Mouse (Mus musculus) adrenal gland, postnatal 25 days (tissue): ENCODE data around the gene Atp2b2. TPM values are rescaled to one million over a fixed set of nuclear protein-coding genes. Genes with fewer than 3 reads are reported as not detected.

Experiments used
- DNase-seq: peaks from one replicate; pipeline ENCODE4 v3.0.0; 2021; ENCODE audit warnings: mixed read lengths
- total RNA-seq: library from RNA; stranded (reverse); gene quantifications from 2 replicates; pipeline ENCODE4 v1.2.3, GENCODE M21; 2021

Atp2b2 gene
- total RNA-seq, 1 experiment from 2014 or later = 8.1 TPM

GRCm38 (mm10) chr6:113792368-113792767 lies 250.0 kb downstream of the Atp2b2 start:
- no peak for DNase-seq

DNA sequence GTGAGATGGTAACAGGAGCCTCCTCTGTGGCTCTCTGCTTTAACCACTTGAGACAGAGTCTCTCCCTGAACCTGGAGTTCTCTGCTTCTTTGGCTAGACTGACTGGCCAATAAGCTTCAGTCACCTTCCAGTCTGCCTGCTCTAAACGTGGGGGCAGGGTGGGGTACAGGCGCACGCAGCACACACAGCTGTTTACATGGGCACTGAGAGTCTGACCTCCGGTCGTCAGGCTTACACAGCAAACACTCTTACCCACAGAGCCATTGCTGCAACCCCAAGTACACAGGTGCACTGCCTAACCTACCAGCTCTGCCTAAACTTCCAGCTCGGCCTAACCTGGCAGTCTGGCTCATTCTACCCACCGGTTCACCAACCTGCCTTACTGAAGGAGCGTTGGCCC lies 251.4 kb downstream of the Atp2b2 start:
- no peak for DNase-seq

DNA sequence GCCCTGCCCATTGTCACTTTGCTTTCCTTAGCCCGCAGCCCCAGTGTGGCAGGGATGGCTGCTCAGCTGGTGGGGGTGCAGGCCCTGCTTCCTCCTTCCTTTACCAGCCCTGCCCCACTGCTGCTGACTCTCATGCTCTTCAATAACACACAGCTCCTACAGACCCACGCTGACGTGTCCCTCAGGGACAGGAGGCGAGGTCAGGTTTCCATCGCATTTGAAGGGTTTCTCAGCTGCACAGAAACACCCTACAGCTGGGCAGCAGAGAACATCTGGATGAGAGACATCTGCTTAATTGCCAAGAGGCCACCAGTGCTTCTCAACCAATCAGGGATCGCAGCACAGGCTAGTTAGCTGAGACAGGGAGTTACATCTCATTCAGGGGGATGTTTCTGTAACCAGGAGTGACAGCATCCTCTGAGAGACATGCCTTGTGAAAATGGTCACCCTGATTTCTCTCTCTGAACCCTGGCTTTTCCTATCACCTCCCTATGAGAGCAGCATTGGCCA lies 254.9 kb downstream of the Atp2b2 start:
- no peak for DNase-seq

GRCm38 (mm10) chr6:113785658-113786057 lies 256.8 kb downstream of the Atp2b2 start:
- DNase-seq = no peak

DNA sequence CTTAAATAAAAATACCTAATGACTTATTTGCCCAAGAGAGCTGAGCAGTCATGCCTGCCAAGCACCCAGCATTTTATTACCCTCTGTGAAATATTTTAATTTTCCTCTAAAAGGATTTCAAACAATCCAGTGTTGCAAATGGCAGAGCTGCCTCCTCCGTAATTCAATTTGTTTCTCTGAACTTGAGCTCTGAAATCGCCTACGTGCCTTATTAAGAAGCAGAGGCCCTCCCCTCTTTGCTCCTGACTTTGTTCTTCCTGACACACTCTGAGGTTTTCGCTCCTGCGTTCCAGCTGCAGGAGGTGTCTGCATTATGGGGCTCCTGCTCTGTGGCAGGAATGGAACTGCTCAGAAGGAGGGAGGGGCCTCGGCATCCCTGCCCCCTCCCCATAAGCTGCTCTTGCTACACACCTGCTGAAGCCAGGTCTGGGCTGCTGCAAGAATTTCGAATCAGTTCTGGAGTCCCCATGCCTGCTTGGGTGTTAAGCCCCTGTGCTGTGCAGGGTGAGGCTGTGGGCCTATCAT lies 264.1 kb downstream of the Atp2b2 start:
- no peak for DNase-seq

DNA sequence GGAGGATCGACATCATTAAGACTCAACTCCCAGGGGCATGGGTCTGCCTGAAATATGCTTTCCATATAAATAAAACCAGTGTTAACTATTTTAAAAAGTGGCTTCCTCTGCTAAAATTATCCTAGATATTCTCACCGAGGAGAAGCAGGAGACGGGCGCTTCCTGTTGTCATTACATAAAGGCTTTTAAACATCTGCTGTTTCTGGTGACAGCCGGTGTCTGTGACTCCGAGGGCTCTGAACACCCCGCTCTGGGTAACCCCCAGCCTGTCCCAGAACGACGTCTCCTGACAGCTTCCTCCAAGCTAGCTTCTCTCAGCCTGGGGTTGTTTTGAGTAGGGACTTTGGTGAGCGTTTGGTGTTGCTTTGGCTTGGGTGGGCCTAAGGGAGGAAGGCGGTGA lies 273.6 kb downstream of the Atp2b2 start:
- no peak for DNase-seq

DNA sequence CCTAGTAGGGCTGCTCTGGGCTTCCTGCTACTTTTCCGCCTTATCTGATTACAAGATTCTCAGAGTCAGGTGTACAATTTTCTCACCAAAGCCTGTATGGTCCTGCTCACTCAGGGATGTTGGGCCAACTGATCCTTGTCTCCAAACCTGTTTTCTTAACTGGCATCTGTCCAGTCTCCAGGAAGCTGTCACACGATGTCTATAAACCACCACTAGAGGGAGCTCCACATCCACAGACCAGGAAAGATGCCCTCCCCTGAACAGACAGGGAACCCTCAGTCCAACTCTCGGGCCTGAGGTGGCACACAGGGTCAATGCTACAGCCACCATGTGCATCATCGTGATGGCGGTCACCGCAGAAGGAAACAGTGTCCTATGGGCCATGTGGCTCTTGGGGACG lies 280.8 kb downstream of the Atp2b2 start:
- DNase-seq = peak; percentile 28

GRCm38 (mm10) chr6:113749119-113749685 lies 293.2 kb downstream of the Atp2b2 start:
- no peak for DNase-seq

DNA sequence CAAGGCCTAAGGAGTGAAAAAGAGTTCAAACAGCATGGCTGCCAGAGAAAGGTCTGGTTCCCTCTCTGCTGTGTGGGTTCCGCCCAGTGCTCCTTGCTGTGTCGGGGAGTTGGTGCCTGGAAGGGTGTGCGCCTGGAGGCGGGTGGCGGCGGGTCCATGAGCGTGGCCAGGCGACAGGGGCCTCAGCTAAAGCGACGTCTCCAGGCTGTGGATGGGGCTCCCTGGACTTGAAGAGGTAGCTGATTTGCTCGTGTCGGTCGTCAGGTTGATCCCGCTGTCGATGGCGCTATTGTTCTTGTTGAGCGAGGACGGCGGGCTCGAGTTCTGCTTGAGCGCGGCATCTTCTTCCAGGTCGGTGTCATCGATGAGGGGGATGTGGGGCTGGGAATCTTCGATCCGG lies 294.1 kb downstream of the Atp2b2 start:
- DNase-seq = no peak

DNA sequence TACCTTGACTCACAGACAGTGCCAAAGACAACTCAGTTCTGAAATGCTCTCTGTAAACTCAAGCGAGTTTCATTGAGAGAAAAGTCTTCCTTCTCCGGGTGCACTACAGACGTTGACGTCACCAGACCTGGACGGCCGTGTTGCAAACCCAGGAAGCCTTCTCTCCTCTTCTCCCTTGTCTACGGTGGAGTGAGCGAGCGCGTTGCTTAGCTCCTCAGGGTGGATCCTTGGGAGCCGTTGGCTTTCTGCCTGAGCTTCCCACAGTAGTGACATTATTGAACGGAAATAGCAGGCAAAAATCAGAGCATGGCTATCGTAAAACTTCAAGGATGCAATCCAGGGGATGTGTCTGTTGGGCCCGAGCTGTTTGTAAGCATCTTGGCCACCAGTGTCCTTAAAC lies 295.1 kb downstream of the Atp2b2 start:
- no peak for DNase-seq

- DNase-seq = no peak
Measured at GRCm38 (mm10) chr6:113745117-113745516, 297.3 kb downstream of the Atp2b2 start.

DNA sequence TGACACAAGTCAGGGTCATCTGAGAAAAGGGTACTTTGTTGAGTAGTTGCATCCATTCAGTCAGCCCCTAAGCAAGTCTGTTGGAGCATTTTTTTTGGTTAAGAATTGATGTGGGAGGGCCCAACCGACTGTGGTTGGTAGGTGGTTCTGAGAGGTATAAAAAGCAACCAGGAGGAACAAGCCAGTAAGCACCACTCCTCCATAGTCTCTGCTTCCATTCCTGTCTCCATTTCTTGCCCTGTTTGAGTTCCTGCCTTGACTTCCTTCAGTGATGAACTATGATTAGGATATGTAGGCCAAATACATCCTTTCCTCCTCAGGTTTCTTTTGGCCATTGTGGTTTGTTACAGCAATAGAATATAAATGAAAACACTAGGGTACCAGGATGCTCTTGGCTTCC lies 299.3 kb downstream of the Atp2b2 start:
- no peak for DNase-seq

DNA sequence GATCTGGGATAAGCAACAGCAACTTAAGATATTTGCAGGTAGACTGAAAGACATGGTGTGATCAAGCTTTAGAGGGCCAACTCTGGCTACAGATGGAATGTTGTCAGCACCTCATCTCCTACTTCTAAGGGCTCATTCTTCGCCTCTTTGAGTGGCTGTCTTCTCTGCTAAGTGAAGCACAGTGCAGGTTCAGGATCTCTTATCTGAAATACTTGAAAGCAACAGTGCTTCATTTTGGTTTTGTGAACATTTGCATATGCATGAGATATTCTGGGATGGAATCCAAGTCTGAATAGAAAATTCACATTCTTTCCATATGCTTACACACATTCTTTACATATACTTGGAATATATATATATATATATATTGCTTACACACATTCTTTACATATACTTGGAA lies 300.1 kb downstream of the Atp2b2 start:
- no peak for DNase-seq

DNA sequence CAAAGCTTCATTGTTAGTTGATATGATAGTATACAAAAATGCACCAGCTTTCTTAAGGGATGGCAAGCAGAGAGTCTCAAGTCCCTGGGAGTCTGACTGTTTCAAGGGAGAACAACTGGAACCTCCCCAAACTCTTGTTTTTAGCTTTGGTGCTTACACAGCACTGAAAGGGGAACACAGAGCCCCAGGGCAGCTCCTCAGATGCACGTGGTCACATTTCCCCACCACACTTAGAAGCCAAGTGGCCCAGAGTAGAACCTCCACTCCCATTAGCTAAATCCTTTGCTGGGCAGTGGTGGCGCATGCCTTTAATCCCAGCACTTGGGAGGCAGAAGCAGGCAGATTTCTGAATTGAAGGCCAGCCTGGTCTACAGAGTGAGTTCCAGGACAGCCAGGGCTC lies 301.0 kb downstream of the Atp2b2 start:
- no peak for DNase-seq

DNA sequence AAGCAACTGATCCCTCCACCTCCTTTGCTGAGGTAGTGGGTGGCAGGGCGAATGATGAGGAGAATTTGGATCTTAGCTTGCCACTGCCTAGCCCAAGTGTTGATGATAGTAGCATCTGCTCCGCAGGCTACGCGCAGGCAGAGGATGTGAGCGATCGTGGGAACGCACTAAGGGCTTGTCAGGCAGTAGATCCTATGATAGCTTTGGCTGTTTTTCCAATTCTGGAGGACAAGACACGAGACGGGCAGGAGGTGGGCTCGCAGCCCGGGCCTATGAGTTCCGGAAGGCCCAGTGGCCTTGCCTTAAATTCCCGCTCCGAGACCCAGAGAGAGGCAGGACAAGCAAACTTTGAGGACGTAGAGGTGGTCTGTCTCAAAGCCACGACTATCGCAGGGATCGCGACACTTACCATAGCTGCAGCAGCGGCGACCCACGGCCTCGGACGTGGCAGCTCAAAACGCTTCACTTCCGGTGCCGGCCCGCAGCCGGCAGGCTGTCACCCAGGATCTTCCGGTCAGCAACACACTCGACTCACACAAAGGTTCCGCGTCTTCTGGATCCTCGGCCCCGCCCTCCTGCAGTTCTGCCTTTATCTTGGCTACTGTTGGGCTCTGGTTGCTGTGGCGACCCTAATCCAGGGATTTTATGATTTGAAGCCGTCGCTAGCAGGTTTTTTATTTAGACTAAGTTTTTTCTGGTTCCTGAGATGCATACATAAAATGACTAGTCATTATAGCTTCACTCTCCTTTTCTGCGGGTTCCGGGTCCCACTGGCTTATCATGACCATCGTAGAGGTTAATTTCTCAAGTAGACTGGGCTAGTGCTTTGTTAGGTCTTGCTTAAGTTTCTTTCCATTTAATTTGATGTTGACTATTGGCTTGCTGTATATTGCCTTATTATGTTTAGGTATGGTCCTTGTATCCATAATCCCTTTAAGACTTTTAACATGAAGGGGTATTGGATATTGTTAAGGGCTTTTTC lies 301.9 kb downstream of the Atp2b2 start, which contains the start of gene Sec13:
TSS of gene Sec13 (minus strand) at position 508 of the 982 bp plus-strand sequence.
- peak; percentile 83 for DNase-seq

- no peak for DNase-seq
Measured at GRCm38 (mm10) chr6:113737318-113738046, 304.9 kb downstream of the Atp2b2 start.

GRCm38 (mm10) chr6:113731296-113731695 lies 311.1 kb downstream of the Atp2b2 start:
- DNase-seq = no peak

GRCm38 (mm10) chr6:113728181-113728580 lies 314.2 kb downstream of the Atp2b2 start:
- no peak for DNase-seq

- no peak for DNase-seq
Measured at GRCm38 (mm10) chr6:113721061-113721460, 321.4 kb downstream of the Atp2b2 start.

DNA sequence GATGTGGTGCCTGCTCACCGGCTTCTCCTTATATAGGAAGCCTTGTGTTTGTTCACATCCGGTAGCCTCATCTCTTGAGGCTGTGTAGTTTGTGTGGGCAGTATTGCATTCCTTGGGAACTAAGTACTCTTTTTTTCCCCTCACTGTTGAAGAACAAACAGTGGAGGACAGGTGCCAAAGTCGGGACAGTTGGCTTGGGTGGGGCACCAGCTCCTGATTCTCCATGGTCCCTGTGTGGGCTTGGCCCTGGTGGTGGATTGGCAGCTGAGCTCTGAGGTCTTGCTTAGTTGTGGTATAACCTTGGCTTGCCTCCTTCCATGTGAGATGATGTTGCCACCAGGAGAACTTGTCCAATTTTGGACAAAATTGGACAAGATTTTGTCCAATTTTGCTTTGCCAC lies 322.5 kb downstream of the Atp2b2 start, which contains the start of gene Ghrl:
TSS of gene Ghrl (minus strand) at position 3 of the 400 bp plus-strand sequence.
- no peak for DNase-seq

GRCm38 (mm10) chr6:113717541-113717940 lies 324.9 kb downstream of the Atp2b2 start:
- DNase-seq = no peak

- no peak for DNase-seq
Measured at GRCm38 (mm10) chr6:113714797-113715196, 327.6 kb downstream of the Atp2b2 start.
